Mouse (Mus musculus) intestine, embryonic 14.5 days (tissue): ENCODE results near the gene Zmynd12. TPM values are rescaled to one million over a fixed set of nuclear protein-coding genes. Genes with fewer than 3 reads are reported as not detected.

Source experiments
- ATAC-seq: fragments of 200-750 bp; cut with Nextera tagmentation; replicated peaks from 2 replicates; pipeline ENCODE4 v1.8.0; 2017; ENCODE audit warnings: low read depth, moderate number of reproducible peaks, moderate TSS enrichment, moderate library complexity; ENCODE audit not compliant: low FRiP score, low TSS enrichment
- DNase-seq: peaks from one replicate; pipeline ENCODE4 v3.0.0-alpha.2; 2018; ENCODE audit warnings: low spot score
- H3K27ac ChIP-seq: fragments of 300-500 bp; sonication (generic); 2 replicates; pipeline ENCODE4 v1.5.1; 2014; ENCODE audit warnings: low read depth, mild to moderate bottlenecking, control low read depth
- H3K27me3 ChIP-seq: fragments of 300-500 bp; sonication (generic); replicated peaks from 2 replicates; pipeline ENCODE4 v1.6.1; 2014; ENCODE audit warnings: low read length, control low read depth; ENCODE audit not compliant: control insufficient read depth, insufficient read depth
- H3K36me3 ChIP-seq: fragments of 300-500 bp; sonication (generic); 2 replicates; pipeline ENCODE4 v1.6.1; 2014; ENCODE audit warnings: low read length, control low read depth; ENCODE audit not compliant: control insufficient read depth, insufficient read depth
- H3K4me1 ChIP-seq: fragments of 300-500 bp; sonication (generic); replicated peaks from 2 replicates; pipeline ENCODE4 v1.6.1; 2014; ENCODE audit warnings: low read length, control low read depth, mixed read lengths; ENCODE audit not compliant: control insufficient read depth, insufficient read depth
- H3K4me2 ChIP-seq: fragments of 300-500 bp; sonication (generic); 2 replicates; pipeline ENCODE4 v1.6.1; 2014; ENCODE audit warnings: low read length
- H3K4me3 ChIP-seq: fragments of 300-500 bp; sonication (generic); 2 replicates; pipeline ENCODE4 v1.5.1; 2014; ENCODE audit warnings: low read depth, low read length, control low read depth, mixed read lengths
- H3K9ac ChIP-seq: fragments of 300-500 bp; sonication (generic); 2 replicates; pipeline ENCODE4 v1.6.1; 2014; ENCODE audit warnings: mild to moderate bottlenecking, low read length
- H3K9me3 ChIP-seq: fragments of 300-500 bp; sonication (generic); 2 replicates; pipeline ENCODE4 v1.6.1; 2016; ENCODE audit warnings: low read length, control low read depth; ENCODE audit not compliant: control insufficient read depth
- WGBS: fragments of 180-500 bp; shearing (Covaris S2); extraction: QIAGEN DNeasy Blood & Tissue Kit; methylation state at CpG from one replicate; pipeline ENCODE4 v1.1.7; 2014; 5-methylcytosine and 5-hydroxymethylcytosine counted together
- polyA plus RNA-seq: library from polyadenylated mRNA; unstranded; fragments of >200 nt; fragmentation: Nextera tagmentation; extraction: Ambion mirVana; gene quantifications from 2 replicates; pipeline ENCODE4 v1.2.1, GENCODE M21; 2014

Zmynd12 gene
- polyA plus RNA-seq, 1 experiment from 2014 or later = 0.28 TPM

DNA sequence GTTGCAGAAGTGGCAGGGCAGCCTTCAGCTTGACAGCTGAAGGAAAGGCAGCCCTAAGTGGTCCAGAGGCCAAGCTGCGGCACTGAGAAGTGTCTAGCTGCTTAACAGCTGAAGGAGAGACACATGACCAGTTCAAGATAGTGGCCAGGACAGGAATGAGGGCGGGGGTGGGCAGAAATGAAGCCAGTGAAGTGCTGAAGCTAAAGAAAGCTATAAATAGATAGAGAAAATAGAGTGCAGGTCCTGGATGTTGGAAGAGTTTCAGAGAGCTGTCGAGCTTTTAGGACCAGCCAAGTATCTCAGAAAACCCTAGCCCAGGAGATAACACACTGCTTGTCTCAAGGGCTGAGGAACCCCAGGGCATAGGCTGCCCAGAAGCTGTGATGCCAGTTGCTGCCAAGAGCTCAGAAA is 90.1 kb downstream of the Zmynd12 start:
- H3K4me3 ChIP-seq = no peak overlapping the region
- H3K36me3 ChIP-seq = no peaks in the 10 kb centered on the region
- no peak overlapping the region for H3K4me2 ChIP-seq
- no peak overlapping the region for H3K27ac ChIP-seq
- ATAC-seq (no peak), DNase-seq (no peak)
- 54% methylated on average over 3 of the region's 3 CpGs for WGBS
- no peaks in the 10 kb centered on the region for H3K4me1 ChIP-seq
- H3K9me3 ChIP-seq = no peaks in the 10 kb centered on the region
- no peak overlapping the region for H3K9ac ChIP-seq
- H3K27me3 ChIP-seq = no peaks in the 10 kb centered on the region

Other genes starting within 250 kb of the Zmynd12 start
- gene Zfp691, start 248.6 kb upstream of the Zmynd12 start, polyA plus RNA-seq = 6.7 and 7.7 TPM in 2 replicates
- gene Ermap, start 232.8 kb upstream of the Zmynd12 start, polyA plus RNA-seq = 0.34 and 0.42 TPM in 2 replicates
- gene Svbp, start 227.5 kb upstream of the Zmynd12 start, polyA plus RNA-seq = 143 and 144 TPM in 2 replicates
- not detected in 2 replicates for gene Tmem269, start 204.6 kb upstream of the Zmynd12 start, polyA plus RNA-seq
- gene AU022252, start 190.1 kb upstream of the Zmynd12 start, polyA plus RNA-seq = 27.0 and 28.4 TPM in 2 replicates
- 35.7 and 38.2 TPM in 2 replicates for gene P3h1, start 189.9 kb upstream of the Zmynd12 start, polyA plus RNA-seq
- not detected in 2 replicates for gene Cldn19, start 167.4 kb upstream of the Zmynd12 start, polyA plus RNA-seq
- gene Ybx1, start 128.2 kb upstream of the Zmynd12 start, polyA plus RNA-seq = 678 and 713 TPM in 2 replicates
- gene Ppih, start 102.3 kb upstream of the Zmynd12 start, polyA plus RNA-seq = 106 and 110 TPM in 2 replicates
- 4.1 and 5.1 TPM in 2 replicates for gene Ccdc30, start 7.3 kb upstream of the Zmynd12 start, polyA plus RNA-seq
- gene Ppcs, start 394 bp upstream of the Zmynd12 start, polyA plus RNA-seq = 36.5 and 39.8 TPM in 2 replicates
- gene Rimkla, start 69.8 kb downstream of the Zmynd12 start, polyA plus RNA-seq = 1.0 and 1.4 TPM in 2 replicates
- 21.2 and 23.8 TPM in 2 replicates for gene Foxj3, start 114.2 kb downstream of the Zmynd12 start, polyA plus RNA-seq
- 4.4 and 6.1 TPM in 2 replicates for gene Frg2f1, start 116.7 kb downstream of the Zmynd12 start, polyA plus RNA-seq
- gene Guca2a, start 214.9 kb downstream of the Zmynd12 start, polyA plus RNA-seq = 50.8 and 60.3 TPM in 2 replicates
- 5.1 and 8.7 TPM in 2 replicates for gene Guca2b, start 236.1 kb downstream of the Zmynd12 start, polyA plus RNA-seq